Mouse (Mus musculus) neural tube, postnatal 0 days (tissue): ENCODE results near the gene Fblim1. TPM values are rescaled to one million over a fixed set of nuclear protein-coding genes. Genes with fewer than 3 reads are reported as not detected.

Source experiments
- polyA plus RNA-seq: library from polyadenylated mRNA; unstranded; fragments of >200 nt; fragmentation: Nextera tagmentation; extraction: Ambion mirVana; gene quantifications from 2 replicates; pipeline ENCODE4 v1.2.1, GENCODE M21; 2015

Gene Fblim1
- polyA plus RNA-seq = 12.9 and 13.6 TPM in 2 replicates

GRCm38 (mm10) chr4:141605861-141606260, at the start of gene Fblim1:
Gene Fblim1 (minus strand): TSS chr4:141606096.

DNA sequence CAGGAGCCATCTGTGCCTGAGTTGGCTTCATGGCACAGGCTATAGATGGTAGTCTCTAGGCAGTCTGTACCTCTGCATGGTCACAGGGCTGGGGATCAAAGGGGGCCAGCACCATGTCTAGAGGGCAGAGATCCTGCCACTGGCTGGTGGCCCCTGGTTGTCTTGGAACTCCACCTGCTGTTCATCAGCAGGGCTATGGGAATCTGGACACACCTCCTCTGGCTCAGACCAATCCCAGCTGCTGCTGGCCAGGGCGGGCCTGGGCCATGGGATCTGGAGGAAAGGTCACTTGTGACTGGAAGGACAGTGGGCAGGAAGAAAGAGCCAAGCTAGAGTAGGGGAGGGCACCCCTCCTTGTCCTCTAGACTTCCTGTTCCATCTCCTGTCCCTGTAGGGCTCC, 17.8 kb upstream of the Fblim1 start, which contains the start of gene Slc25a34:
Gene Slc25a34 (minus strand): TSS at position 156 of the 400 bp plus-strand sequence.

DNA sequence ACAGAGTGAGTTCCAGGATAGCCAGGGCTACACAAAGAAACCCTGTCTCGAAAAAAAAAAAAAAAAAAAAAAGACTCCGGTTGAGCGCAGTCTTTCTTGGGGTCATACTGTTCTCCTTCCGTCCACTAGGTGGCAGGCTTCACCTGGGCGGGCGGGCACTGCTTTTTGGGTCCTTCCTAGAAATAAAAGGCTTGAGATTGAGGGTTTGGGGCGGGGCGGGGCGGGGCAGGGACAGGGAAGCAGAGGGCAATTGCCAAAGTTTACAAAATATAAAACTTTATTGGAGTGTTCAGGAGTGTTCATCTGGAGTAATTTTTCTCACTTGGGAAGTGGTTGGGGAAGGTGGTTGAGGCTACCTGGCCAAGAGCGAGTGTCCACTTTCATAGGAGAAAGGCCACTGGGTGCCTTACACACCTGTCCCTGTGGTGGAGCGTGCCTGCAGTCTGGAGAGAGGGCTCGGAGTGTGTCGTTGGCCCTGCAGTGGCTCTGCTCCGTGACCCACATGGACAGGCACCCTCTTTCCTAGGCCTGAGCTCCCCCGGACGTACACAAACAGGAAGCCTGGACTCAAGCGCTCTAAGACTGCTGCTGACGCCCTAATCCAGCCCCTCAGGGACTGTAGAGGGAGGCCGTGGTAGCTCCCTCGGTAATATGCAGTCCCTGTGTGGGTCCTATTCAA, 12.8 kb upstream of the Fblim1 start, which contains the start of gene Tmem82:
Gene Tmem82 (minus strand): TSS at position 69 of the 679 bp plus-strand sequence.

DNA sequence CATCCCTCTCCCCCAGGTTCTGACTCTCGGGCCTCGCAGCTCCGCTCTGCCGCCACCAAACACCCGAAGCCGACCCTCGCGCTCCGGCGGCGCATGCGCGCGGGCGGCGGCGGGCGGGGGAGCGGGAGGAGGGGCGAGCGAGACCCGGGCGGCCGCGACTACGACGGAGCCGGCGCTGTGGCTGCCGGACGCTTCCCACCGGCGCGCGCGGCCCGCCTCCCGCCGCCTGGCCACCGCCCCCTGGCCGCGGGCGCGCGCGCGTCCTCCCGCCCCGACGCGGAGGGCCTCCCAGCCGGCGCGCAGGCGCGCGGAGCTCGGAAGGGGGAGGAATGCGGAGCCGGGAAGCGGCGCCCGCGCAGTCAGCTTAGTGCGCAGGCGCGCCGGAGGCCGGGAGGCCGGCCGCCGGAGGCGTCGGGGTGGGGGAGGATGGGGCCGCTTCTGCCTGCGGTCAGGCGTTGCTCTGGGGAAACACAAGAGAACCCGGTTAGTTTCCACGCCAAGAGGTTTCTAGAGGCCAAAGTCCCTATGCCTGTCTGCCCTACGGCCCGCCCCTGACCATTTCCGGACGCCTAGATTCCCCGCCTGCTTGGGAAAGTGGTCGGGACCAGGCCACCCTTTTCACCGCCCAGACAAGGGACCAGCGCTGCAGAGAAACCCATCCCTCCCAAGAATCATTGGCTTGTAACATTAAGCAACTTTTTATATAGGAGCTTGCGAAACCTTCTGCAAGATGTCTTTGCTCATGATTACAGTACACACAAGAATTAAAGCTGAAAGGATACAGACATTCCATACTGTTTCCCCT, 67.3 kb downstream of the Fblim1 start, which contains the start of gene Spen:
Gene Spen (minus strand): TSS at position 190 of the 805 bp plus-strand sequence.

Other genes starting within 250 kb of the Fblim1 start
- 54.6 and 64.8 TPM in 2 replicates for gene Fam131c, start 237.9 kb downstream of the Fblim1 start, polyA plus RNA-seq
- gene Clcnka, start 207.4 kb downstream of the Fblim1 start, polyA plus RNA-seq = 0.08 TPM in 1 of 2 replicates, not detected in the other
- gene Clcnkb, start 190.1 kb downstream of the Fblim1 start, polyA plus RNA-seq = not detected in 2 replicates
- gene Hspb7, start 185.3 kb downstream of the Fblim1 start, polyA plus RNA-seq = 0.05 and 0.22 TPM in 2 replicates
- gene Srarp, start 170.0 kb downstream of the Fblim1 start, polyA plus RNA-seq = 0.68 and 0.96 TPM in 2 replicates
- gene Zbtb17, start 161.4 kb downstream of the Fblim1 start, polyA plus RNA-seq = 23.1 and 24.6 TPM in 2 replicates
- gene Spen, start 67.5 kb downstream of the Fblim1 start, polyA plus RNA-seq = 12.4 and 13.7 TPM in 2 replicates
- 0.52 and 0.62 TPM in 2 replicates for gene Tmem82, start 12.5 kb upstream of the Fblim1 start, polyA plus RNA-seq
- 2.0 and 2.5 TPM in 2 replicates for gene Slc25a34, start 17.7 kb upstream of the Fblim1 start, polyA plus RNA-seq
- gene Plekhm2, start 58.8 kb upstream of the Fblim1 start, polyA plus RNA-seq = 8.6 and 8.7 TPM in 2 replicates
- not detected in 2 replicates for gene Rsc1a1, start 79.5 kb upstream of the Fblim1 start, polyA plus RNA-seq
- 10.3 and 10.7 TPM in 2 replicates for gene Ddi2, start 117.3 kb upstream of the Fblim1 start, polyA plus RNA-seq
- 0.48 and 0.63 TPM in 2 replicates for gene Agmat, start 140.6 kb upstream of the Fblim1 start, polyA plus RNA-seq
- gene Dnajc16, start 184.8 kb upstream of the Fblim1 start, polyA plus RNA-seq = 4.9 and 5.6 TPM in 2 replicates
- 16.5 and 16.6 TPM in 2 replicates for gene Casp9, start 187.5 kb upstream of the Fblim1 start, polyA plus RNA-seq
- gene Cela2a, start 220.1 kb upstream of the Fblim1 start, polyA plus RNA-seq = 0.26 TPM in 1 of 2 replicates, not detected in the other
- not detected in 2 replicates for gene Ctrc, start 240.3 kb upstream of the Fblim1 start, polyA plus RNA-seq